Mouse (Mus musculus) heart, postnatal 10 days (tissue): Measurements from ENCODE around the gene Rara. TPM values are rescaled to one million over a fixed set of nuclear protein-coding genes. Genes with fewer than 3 reads are reported as not detected.

ENCODE experiments used
- total RNA-seq, 2 experiments: library from RNA; stranded (reverse); gene quantifications; 2 replicates each; pipeline ENCODE4 v1.2.3; 2021

Gene Rara
- total RNA-seq, 2 experiments from 2014 or later = 31.9 to 33.0 TPM

Other genes starting within 250 kb of the Rara start
- gene Psmd3, start 245.3 kb upstream of the Rara start, total RNA-seq = 100 to 1,000 TPM; 131 to 132 TPM
- not detected for gene Csf3, start 226.6 kb upstream of the Rara start, total RNA-seq
- gene Med24, start 198.4 kb upstream of the Rara start, total RNA-seq = 10 to 100 TPM; 44.9 to 52.1 TPM
- gene Thra, start 187.2 kb upstream of the Rara start, total RNA-seq = 100 to 1,000 TPM; 172 to 190 TPM
- 10 to 100 TPM; 31.1 to 32.7 TPM for gene Nr1d1, start 152.5 kb upstream of the Rara start, total RNA-seq
- 10 to 100 TPM; 70.3 to 83.4 TPM for gene Msl1, start 132.3 kb upstream of the Rara start, total RNA-seq
- gene Casc3, start 122.9 kb upstream of the Rara start, total RNA-seq = 10 to 100 TPM; 29.0 to 29.7 TPM
- under 1 TPM; 0.79 to 0.87 TPM for gene Rapgefl1, start 91.0 kb upstream of the Rara start, total RNA-seq
- 10 to 100 TPM; 12.4 to 13.0 TPM for gene Wipf2, start 64.2 kb upstream of the Rara start, total RNA-seq
- gene Cdc6, start 20.0 kb upstream of the Rara start, total RNA-seq = 1 to 10 TPM; 3.3 to 3.6 TPM
- gene Gjd3, start 55.2 kb downstream of the Rara start, total RNA-seq = 1 to 10 TPM; 1.3 to 2.0 TPM
- 10 to 100 TPM; 53.3 to 57.0 TPM for gene Top2a, start 96.4 kb downstream of the Rara start, total RNA-seq
- 100 to 1,000 TPM; 192 to 218 TPM for gene Igfbp4, start 113.4 kb downstream of the Rara start, total RNA-seq
- gene Tns4, start 161.5 kb downstream of the Rara start, total RNA-seq = under 1 TPM; 0.12 TPM
- gene Ccr7, start 227.3 kb downstream of the Rara start, total RNA-seq = under 1 TPM; 0.42 to 0.62 TPM